Mouse (Mus musculus): ENCODE data around the gene Noc2l. TPM values are rescaled to one million over a fixed set of nuclear protein-coding genes. Genes with fewer than 3 reads are reported as not detected.

Noc2l gene
- polyA plus RNA-seq, 1 experiment: 13.8 TPM

- peak overlapping the region; percentile 53 for H3K4me3 ChIP-seq (ENCODE audit: insufficient read depth, low read depth, low read length)
Measured at GRCm38 (mm10) chr4:156235360-156235770, 445 bp upstream of the Noc2l start.

DNA sequence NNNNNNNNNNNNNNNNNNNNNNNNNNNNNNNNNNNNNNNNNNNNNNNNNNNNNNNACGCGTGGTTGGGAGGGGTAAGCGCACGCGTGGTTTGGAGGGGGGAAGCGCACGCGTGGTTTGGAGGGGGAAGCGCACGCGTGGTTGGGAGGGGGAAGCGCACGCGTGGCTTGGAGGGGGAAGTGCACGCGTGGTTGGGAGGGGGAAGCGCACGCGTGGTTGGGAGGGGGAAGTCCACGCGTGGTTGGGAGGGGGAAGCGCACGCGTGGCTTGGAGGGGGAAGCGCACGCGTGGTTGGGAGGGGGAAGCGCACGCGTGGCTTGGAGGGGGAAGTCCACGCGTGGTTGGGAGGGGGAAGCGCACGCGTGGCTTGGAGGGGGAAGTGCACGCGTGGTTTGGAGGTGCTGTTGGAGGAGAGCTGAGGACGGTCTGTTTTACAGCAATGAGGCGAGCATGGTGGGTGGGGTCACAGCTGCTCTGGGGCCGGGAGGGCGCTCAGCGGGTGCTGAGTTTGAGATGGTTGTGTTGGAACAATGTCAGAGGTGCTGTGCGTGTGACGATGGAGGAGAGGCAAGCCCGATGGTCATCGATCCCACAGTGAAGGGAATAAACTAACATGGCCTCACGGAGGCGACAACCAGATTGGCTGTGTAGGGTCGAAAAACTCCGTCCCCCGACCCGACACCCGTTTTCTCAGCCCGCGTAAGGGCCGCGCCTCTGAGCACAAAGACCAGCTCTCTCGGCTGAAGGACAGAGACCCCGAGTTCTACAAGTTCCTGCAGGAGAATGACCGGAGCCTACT is 1.0 kb downstream of the Noc2l start:
- H3K27ac ChIP-seq (replicated peaks; ENCODE audit: low read depth, low read length): no peak overlapping the region
- peak overlapping the region; percentile 96 for H3K4me3 ChIP-seq (ENCODE audit: insufficient read depth, low read depth, low read length)
- H3K4me1 ChIP-seq (ENCODE audit: control insufficient read depth, insufficient read depth, insufficient read length, low read length): peaks cover 2% of the 10 kb centered on the region; the same call in 1 of the 2 replicates

More at GRCm38 (mm10) chr4:156235360-156235770, 445 bp upstream of the Noc2l start:
- peak overlapping the region; percentile 23; the same call in 1 of the 2 replicates for H3K27ac ChIP-seq (replicated peaks; ENCODE audit: low read depth, low read length)
- peaks cover 2% of the 10 kb centered on the region; the same call in 1 of the 2 replicates for H3K4me1 ChIP-seq (ENCODE audit: control insufficient read depth, insufficient read depth, insufficient read length, low read length)

- H3K27ac ChIP-seq (replicated peaks; ENCODE audit: low read depth, low read length): no peak overlapping the region
- H3K4me1 ChIP-seq (ENCODE audit: control insufficient read depth, insufficient read depth, insufficient read length, low read length): no peaks in the 10 kb centered on the region; the same call in 1 of the 2 replicates
- H3K4me3 ChIP-seq (ENCODE audit: insufficient read depth, low read depth, low read length): no peak overlapping the region
Measured at GRCm38 (mm10) chr4:156249567-156249966, 13.8 kb downstream of the Noc2l start.

- no peak overlapping the region for H3K4me3 ChIP-seq (ENCODE audit: insufficient read depth, low read depth, low read length)
- no peak overlapping the region for H3K27ac ChIP-seq (replicated peaks; ENCODE audit: low read depth, low read length)
- no peaks in the 10 kb centered on the region; the same call in 1 of the 2 replicates for H3K4me1 ChIP-seq (ENCODE audit: control insufficient read depth, insufficient read depth, insufficient read length, low read length)
Measured at GRCm38 (mm10) chr4:156251081-156251480, 15.3 kb downstream of the Noc2l start.

GRCm38 (mm10) chr4:156252140-156252539 is 16.3 kb downstream of the Noc2l start:
- no peaks in the 10 kb centered on the region; the same call in 1 of the 2 replicates for H3K4me1 ChIP-seq (ENCODE audit: control insufficient read depth, insufficient read depth, insufficient read length, low read length)
- H3K4me3 ChIP-seq (ENCODE audit: insufficient read depth, low read depth, low read length): no peak overlapping the region
- H3K27ac ChIP-seq (replicated peaks; ENCODE audit: low read depth, low read length): no peak overlapping the region

- H3K4me3 ChIP-seq (ENCODE audit: insufficient read depth, low read depth, low read length): no peak overlapping the region
- no peaks in the 10 kb centered on the region; the same call in 1 of the 2 replicates for H3K4me1 ChIP-seq (ENCODE audit: control insufficient read depth, insufficient read depth, insufficient read length, low read length)
- no peak overlapping the region for H3K27ac ChIP-seq (replicated peaks; ENCODE audit: low read depth, low read length)
Measured at GRCm38 (mm10) chr4:156252619-156253018, 16.8 kb downstream of the Noc2l start.

DNA sequence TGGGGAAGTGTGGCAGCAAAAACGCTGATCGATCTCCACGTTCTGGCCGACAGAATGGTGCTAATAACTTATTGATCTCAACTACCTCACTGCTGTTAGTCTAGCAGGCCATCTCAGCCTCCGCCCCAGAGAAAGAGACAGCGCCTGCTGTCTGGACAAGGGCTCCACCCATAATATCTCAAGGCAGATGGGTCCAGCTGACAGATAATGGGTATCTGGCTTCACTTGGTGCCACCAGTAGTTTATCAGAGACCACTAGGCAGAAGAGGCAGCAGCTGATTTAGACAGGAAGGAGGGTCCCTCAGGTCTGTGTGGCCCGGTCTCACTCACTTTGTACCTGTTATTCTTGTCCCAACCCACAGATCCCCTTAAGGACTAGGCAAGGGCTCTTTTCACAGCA is 17.2 kb downstream of the Noc2l start:
- Histone ChIP-seq H3K4me3 (ENCODE audit: insufficient read depth, low read depth, low read length) (no peak overlapping the region), H3K4me1 (ENCODE audit: control insufficient read depth, insufficient read depth, insufficient read length, low read length) (no peaks in the 10 kb centered on the region; the same call in 1 of the 2 replicates), H3K27ac (replicated peaks; ENCODE audit: low read depth, low read length) (no peak overlapping the region)

- Histone ChIP-seq H3K4me3 (ENCODE audit: insufficient read depth, low read depth, low read length) (peak overlapping the region; percentile 3; the same call in 1 of the 2 replicates), H3K27ac (replicated peaks; ENCODE audit: low read depth, low read length) (no peak overlapping the region), H3K4me1 (ENCODE audit: control insufficient read depth, insufficient read depth, insufficient read length, low read length) (no peaks in the 10 kb centered on the region; the same call in 1 of the 2 replicates)
Measured at GRCm38 (mm10) chr4:156254361-156255077, 18.7 kb downstream of the Noc2l start.

GRCm38 (mm10) chr4:156255078-156255839 is 19.4 kb downstream of the Noc2l start, which contains the start of gene Samd11:
Gene Samd11, minus strand, starts transcription at chr4:156255657.
- Histone ChIP-seq H3K4me3 (ENCODE audit: insufficient read depth, low read depth, low read length) (peak within 1 kb of the TSS; percentile 3; the same call in 1 of the 2 replicates), H3K27ac (replicated peaks; ENCODE audit: low read depth, low read length) (no peak within 1 kb of the TSS)

More at GRCm38 (mm10) chr4:156255078-156255839, 19.4 kb downstream of the Noc2l start, which contains the start of gene Samd11:
- no peaks in the 10 kb centered on the region; the same call in 1 of the 2 replicates for H3K4me1 ChIP-seq (ENCODE audit: control insufficient read depth, insufficient read depth, insufficient read length, low read length)

Other genes starting within 250 kb of the Noc2l start
- gene B3galt6, start 243.4 kb upstream of the Noc2l start, polyA plus RNA-seq (2012; ENCODE audit: insufficient read depth, insufficient read length, missing spikeins): 1.8 and 3.0 TPM in 2 replicates
- 138 and 141 TPM in 2 replicates for gene Sdf4, start 243.1 kb upstream of the Noc2l start, polyA plus RNA-seq (2012; ENCODE audit: insufficient read depth, insufficient read length, missing spikeins)
- gene Tnfrsf4, start 222.2 kb upstream of the Noc2l start, polyA plus RNA-seq (2012; ENCODE audit: insufficient read depth, insufficient read length, missing spikeins): not detected in 2 replicates
- not detected in 2 replicates for gene Tnfrsf18, start 209.8 kb upstream of the Noc2l start, polyA plus RNA-seq (2012; ENCODE audit: insufficient read depth, insufficient read length, missing spikeins)
- gene Ttll10, start 176.6 kb upstream of the Noc2l start, polyA plus RNA-seq (2012; ENCODE audit: insufficient read depth, insufficient read length, missing spikeins): not detected in 2 replicates
- gene 9430015G10Rik, start 126.0 kb upstream of the Noc2l start, polyA plus RNA-seq (2012; ENCODE audit: insufficient read depth, insufficient read length, missing spikeins): 0.48 and 3.6 TPM in 2 replicates
- gene Rnf223, start 105.5 kb upstream of the Noc2l start, polyA plus RNA-seq (2012; ENCODE audit: insufficient read depth, insufficient read length, missing spikeins): not detected in 2 replicates
- 9.5 and 18.5 TPM in 2 replicates for gene Agrn, start 38.5 kb upstream of the Noc2l start, polyA plus RNA-seq (2012; ENCODE audit: insufficient read depth, insufficient read length, missing spikeins)
- gene Isg15, start 35.2 kb upstream of the Noc2l start, polyA plus RNA-seq (2012; ENCODE audit: insufficient read depth, insufficient read length, missing spikeins): 6.1 and 11.7 TPM in 2 replicates
- gene AW011738, start 32.7 kb upstream of the Noc2l start, polyA plus RNA-seq (2012; ENCODE audit: insufficient read depth, insufficient read length, missing spikeins): 1.9 and 5.5 TPM in 2 replicates
- 9.9 and 25.7 TPM in 2 replicates for gene Perm1, start 20.1 kb upstream of the Noc2l start, polyA plus RNA-seq (2012; ENCODE audit: insufficient read depth, insufficient read length, missing spikeins)
- gene Plekhn1, start 1.2 kb upstream of the Noc2l start, polyA plus RNA-seq (2012; ENCODE audit: insufficient read depth, insufficient read length, missing spikeins): 7.8 and 8.7 TPM in 2 replicates
- gene Samd11, start 19.6 kb downstream of the Noc2l start, polyA plus RNA-seq (2012; ENCODE audit: insufficient read depth, insufficient read length, missing spikeins): not detected in 2 replicates
- not detected in 2 replicates for gene Vmn2r-ps159, start 95.1 kb downstream of the Noc2l start, polyA plus RNA-seq (2012; ENCODE audit: insufficient read depth, insufficient read length, missing spikeins)